Mouse (Mus musculus) lung, postnatal 0 days (tissue): Measurements from ENCODE around the gene Elmo1. TPM values are rescaled to one million over a fixed set of nuclear protein-coding genes. Genes with fewer than 3 reads are reported as not detected.

Experiments used
- ATAC-seq: fragments of 200-750 bp; cut with Nextera tagmentation; 2 replicates; pipeline ENCODE4 v1.8.0; 2017; ENCODE audit warnings: moderate library complexity
- DNase-seq: peaks from one replicate; pipeline ENCODE4 v3.0.0-alpha.2; 2016; ENCODE audit warnings: low spot score
- H3K27ac ChIP-seq: fragments of 300-500 bp; sonication (generic); 2 replicates; pipeline ENCODE4 v1.5.1; 2014; ENCODE audit warnings: antibody characterized with exemption, mild to moderate bottlenecking, low read length, mixed read lengths
- H3K27me3 ChIP-seq: fragments of 300-500 bp; sonication (generic); replicated peaks from 2 replicates; pipeline ENCODE4 v1.6.1; 2014; ENCODE audit warnings: low read length, mixed read lengths; ENCODE audit not compliant: insufficient read depth
- H3K36me3 ChIP-seq: fragments of 300-500 bp; sonication (generic); 2 replicates; pipeline ENCODE4 v1.6.1; 2014; ENCODE audit warnings: low read length, mixed read lengths; ENCODE audit not compliant: insufficient read depth
- H3K4me1 ChIP-seq: fragments of 300-500 bp; sonication (generic); 2 replicates; pipeline ENCODE4 v1.6.1; 2014; ENCODE audit warnings: antibody characterized with exemption, low read depth, low read length, mixed read lengths; ENCODE audit not compliant: insufficient read depth
- H3K4me2 ChIP-seq: fragments of 300-500 bp; sonication (generic); replicated peaks from 2 replicates; pipeline ENCODE4 v1.6.1; 2014; ENCODE audit warnings: low read depth, mild to moderate bottlenecking, low read length, moderate library complexity, mixed read lengths
- H3K4me3 ChIP-seq: fragments of 300-500 bp; sonication (generic); 2 replicates; pipeline ENCODE4 v1.5.1; 2014; ENCODE audit warnings: low read depth, low read length
- H3K9ac ChIP-seq: fragments of 300-500 bp; sonication (generic); replicated peaks from 2 replicates; pipeline ENCODE4 v1.6.1; 2014; ENCODE audit warnings: low read depth, mild to moderate bottlenecking
- H3K9me3 ChIP-seq: fragments of 300-500 bp; sonication (generic); 2 replicates; pipeline ENCODE4 v1.6.1; 2016; ENCODE audit warnings: low read length, mixed read lengths
- CTCF ChIP-seq: IDR thresholded peaks from 2 replicates; pipeline ENCODE4 v1.5.1; 2016; ENCODE audit warnings: antibody characterized with exemption, mild to moderate bottlenecking
- EP300 ChIP-seq: IDR thresholded peaks from 2 replicates; pipeline ENCODE4 v1.6.1; 2016; ENCODE audit warnings: antibody characterized with exemption, mild to moderate bottlenecking, control low read depth
- WGBS: fragments of 180-500 bp; shearing (Covaris S2); extraction: QIAGEN DNeasy Blood & Tissue Kit; methylation state at CpG from one replicate; pipeline ENCODE4 v1.1.7; 2014; 5-methylcytosine and 5-hydroxymethylcytosine counted together
- polyA plus RNA-seq: library from polyadenylated mRNA; unstranded; fragments of >200 nt; fragmentation: Nextera tagmentation; extraction: Ambion mirVana; gene quantifications from 2 replicates; pipeline ENCODE4 v1.2.1, GENCODE M21; 2015

Elmo1 gene
- polyA plus RNA-seq, 1 experiment from 2014 or later, result 20.8 TPM

- 90% methylated on average over 4 of the region's 4 CpGs for WGBS
- no peak overlapping the region; the same call in 1 of the 2 replicates for H3K27ac ChIP-seq
Observed at GRCm38 (mm10) chr13:20256613-20257012, 166.2 kb downstream of the Elmo1 start.

DNA sequence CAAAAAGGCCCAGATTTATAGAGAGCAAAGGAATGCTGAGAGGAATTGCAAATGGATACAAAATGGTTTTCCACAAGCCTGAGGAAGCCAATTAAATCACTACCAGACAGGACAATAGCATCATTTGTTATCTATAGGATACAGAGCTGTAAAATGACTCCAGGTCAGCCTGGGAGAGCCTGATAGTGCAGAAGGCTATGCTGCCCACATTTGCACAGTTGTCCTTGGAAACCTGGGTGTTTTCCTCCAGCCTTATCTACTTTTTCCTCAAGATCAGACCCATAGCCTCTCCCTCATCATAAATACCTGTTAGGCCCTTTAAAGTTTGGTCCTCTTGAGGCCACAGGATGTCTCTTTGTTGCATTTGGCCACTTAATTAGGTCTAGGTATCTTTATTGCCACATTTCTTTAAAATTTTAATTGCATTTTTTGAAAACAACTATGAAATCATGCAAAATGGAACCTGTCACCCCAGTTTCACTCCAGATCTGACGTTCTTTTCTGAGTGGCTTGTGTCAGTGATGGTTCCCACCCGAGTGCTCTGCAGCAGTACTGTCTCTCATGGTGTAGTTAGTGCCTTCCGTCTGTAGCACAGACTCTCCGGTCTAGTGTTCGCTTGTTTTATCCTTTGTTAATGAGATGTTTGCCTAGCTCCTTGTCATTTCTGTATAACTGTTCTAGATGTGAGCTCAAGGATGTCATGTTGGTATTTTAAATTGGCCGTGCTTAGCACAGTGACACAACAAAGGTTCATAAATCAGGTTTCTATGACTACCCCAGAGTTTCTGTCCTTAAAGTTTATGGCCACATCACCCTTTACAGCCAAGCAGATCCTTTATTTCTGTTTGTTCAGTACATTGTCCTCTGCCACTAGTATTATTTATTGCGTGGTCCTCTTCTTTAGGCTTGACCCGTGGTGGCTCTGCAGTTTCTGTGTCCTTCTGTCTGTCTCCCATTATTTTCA, 167.4 kb downstream of the Elmo1 start:
- peaks cover 3% of the 10 kb centered on the region; the same call in 1 of the 2 replicates for H3K4me1 ChIP-seq
- peaks cover 3% of the 10 kb centered on the region; the same call in 1 of the 2 replicates for H3K36me3 ChIP-seq
- H3K4me2 ChIP-seq, result no peak overlapping the region
- no peak overlapping the region for H3K9ac ChIP-seq
- peak; percentile 85 for DNase-seq
- TF ChIP-seq CTCF, result no peak
- peak; percentile 41 for TF ChIP-seq EP300
- WGBS, result 44% methylated on average over 8 of the region's 8 CpGs
- no peak overlapping the region for H3K4me3 ChIP-seq
- no peaks in the 10 kb centered on the region for H3K27me3 ChIP-seq
- H3K9me3 ChIP-seq, result no peaks in the 10 kb centered on the region
- H3K27ac ChIP-seq, result peak overlapping the region; percentile 43; the same call in 1 of the 2 replicates
- peak; percentile 73 for ATAC-seq

More at GRCm38 (mm10) chr13:20256613-20257012, 166.2 kb downstream of the Elmo1 start:
- peaks cover 3% of the 10 kb centered on the region; the same call in 1 of the 2 replicates for H3K4me1 ChIP-seq
- H3K9me3 ChIP-seq, result no peaks in the 10 kb centered on the region
- peaks cover 8% of the 10 kb centered on the region; the same call in 1 of the 2 replicates for H3K36me3 ChIP-seq
- no peak overlapping the region for H3K4me2 ChIP-seq
- no peak for ATAC-seq
- no peaks in the 10 kb centered on the region for H3K27me3 ChIP-seq
- TF ChIP-seq EP300, result no peak
- no peak for TF ChIP-seq CTCF
- no peak overlapping the region for H3K9ac ChIP-seq
- H3K4me3 ChIP-seq, result no peak overlapping the region
- DNase-seq, result no peak

DNA sequence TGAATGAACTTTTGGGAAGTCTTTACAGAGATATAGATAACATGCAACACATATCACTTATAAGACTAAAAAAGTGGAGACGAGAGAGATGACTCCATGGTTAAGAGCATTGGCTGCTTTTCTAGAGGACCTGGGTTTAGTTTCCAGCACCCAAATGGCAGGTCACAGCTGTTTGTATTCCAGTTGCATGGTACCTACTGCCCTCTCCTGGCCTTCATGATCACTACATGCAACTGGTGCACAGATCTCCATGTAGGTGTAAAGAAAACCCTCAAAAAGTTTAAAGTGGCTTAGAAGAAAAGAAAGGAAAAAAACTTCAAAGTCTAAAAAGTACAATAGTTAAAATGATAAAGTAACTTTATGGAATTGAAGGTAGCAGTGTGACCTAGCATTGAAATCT, 172.8 kb downstream of the Elmo1 start:
- Histone ChIP-seq H3K9me3 (no peaks in the 10 kb centered on the region), H3K4me2 (no peak overlapping the region), H3K4me1 (0 out of 2 replicates have a peak, but pooled peaks cover 3% of the 10 kb centered on the region), H3K4me3 (no peak overlapping the region), H3K27ac (no peak overlapping the region), H3K9ac (no peak overlapping the region), H3K36me3 (peaks cover 3% of the 10 kb centered on the region; the same call in 1 of the 2 replicates), H3K27me3 (no peaks in the 10 kb centered on the region)
- no peak for DNase-seq
- WGBS, result 97% methylated on average over 1 of the region's 1 CpGs
- no peak for ATAC-seq
- TF ChIP-seq EP300, result no peak
- TF ChIP-seq CTCF, result peak; percentile 37

GRCm38 (mm10) chr13:20270148-20270547, 179.8 kb downstream of the Elmo1 start:
- no peak for TF ChIP-seq EP300
- TF ChIP-seq CTCF, result no peak
- ATAC-seq (peak; percentile 57; the same call in 1 of the 2 replicates), DNase-seq (peak; percentile 47)
- Histone ChIP-seq H3K27me3 (no peaks in the 10 kb centered on the region), H3K9me3 (no peaks in the 10 kb centered on the region), H3K36me3 (no peaks in the 10 kb centered on the region), H3K4me3 (no peak overlapping the region), H3K27ac (no peak overlapping the region), H3K4me1 (no peaks in the 10 kb centered on the region), H3K9ac (no peak overlapping the region), H3K4me2 (no peak overlapping the region)
- 49% methylated on average over 6 of the region's 6 CpGs for WGBS

GRCm38 (mm10) chr13:20271799-20272198, 181.4 kb downstream of the Elmo1 start:
- Histone ChIP-seq H3K27me3 (no peaks in the 10 kb centered on the region), H3K27ac (no peak overlapping the region), H3K9me3 (no peaks in the 10 kb centered on the region), H3K9ac (no peak overlapping the region), H3K4me2 (no peak overlapping the region), H3K4me3 (no peak overlapping the region), H3K36me3 (no peaks in the 10 kb centered on the region), H3K4me1 (no peaks in the 10 kb centered on the region)
- DNase-seq (peak; percentile 44), ATAC-seq (no peak)
- TF ChIP-seq EP300 (no peak), CTCF (peak; percentile 67)
- 36% methylated on average over 3 of the region's 3 CpGs for WGBS

DNA sequence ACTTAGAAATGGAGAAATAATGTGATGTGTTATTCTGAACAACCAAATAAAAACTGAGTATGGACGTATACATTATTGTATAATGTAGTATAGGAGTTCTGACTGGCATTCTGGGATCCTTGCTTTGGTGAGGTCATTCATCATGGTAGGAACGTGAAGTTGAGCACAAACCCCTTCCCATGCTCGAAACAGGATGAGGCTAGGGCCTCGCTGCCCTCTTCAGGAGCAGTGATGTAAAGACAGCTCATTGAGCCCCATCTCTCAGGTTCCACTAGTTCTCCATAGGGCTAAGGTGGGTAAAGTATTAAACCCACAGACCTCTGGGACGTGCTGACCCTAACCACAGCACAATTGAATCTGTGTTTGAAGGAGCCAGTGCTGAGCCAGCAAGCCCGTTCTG, 182.2 kb downstream of the Elmo1 start:
- no peaks in the 10 kb centered on the region for H3K4me1 ChIP-seq
- no peak for ATAC-seq
- 0 out of 2 replicates have a peak, but pooled peaks cover 3% of the 10 kb centered on the region for H3K36me3 ChIP-seq
- H3K27me3 ChIP-seq, result no peaks in the 10 kb centered on the region
- WGBS, result 51% methylated on average over 6 of the region's 6 CpGs
- H3K4me3 ChIP-seq, result no peak overlapping the region
- TF ChIP-seq CTCF (peak; percentile 74), EP300 (no peak)
- no peaks in the 10 kb centered on the region for H3K9me3 ChIP-seq
- H3K9ac ChIP-seq, result no peak overlapping the region
- no peak overlapping the region for H3K27ac ChIP-seq
- no peak overlapping the region for H3K4me2 ChIP-seq
- DNase-seq, result peak; percentile 43
